Mouse (Mus musculus) heart, embryonic 16.5 days (tissue): Measurements from ENCODE around the gene Gm11084. TPM values are rescaled to one million over a fixed set of nuclear protein-coding genes. Genes with fewer than 3 reads are reported as not detected.

Experiments
- ATAC-seq: fragments of 200-750 bp; cut with Nextera tagmentation; replicated peaks from 2 replicates; pipeline ENCODE4 v1.8.0; 2017; ENCODE audit warnings: moderate number of reproducible peaks; ENCODE audit not compliant: insufficient read depth, low FRiP score; ENCODE audit errors: extremely low read depth
- H3K27ac ChIP-seq: fragments of 300-500 bp; sonication (generic); 2 replicates; pipeline ENCODE4 v1.5.1; 2014; ENCODE audit warnings: mild to moderate bottlenecking, low read length, control low read depth, moderate library complexity
- H3K27me3 ChIP-seq: fragments of 300-500 bp; sonication (generic); 2 replicates; pipeline ENCODE4 v1.6.1; 2014; ENCODE audit warnings: low read length, mixed read lengths; ENCODE audit not compliant: control insufficient read depth, insufficient read depth
- H3K36me3 ChIP-seq: fragments of 300-500 bp; sonication (generic); 2 replicates; pipeline ENCODE4 v1.6.1; 2014; ENCODE audit not compliant: control insufficient read depth, insufficient read depth
- H3K4me1 ChIP-seq: fragments of 300-500 bp; sonication (generic); 2 replicates; pipeline ENCODE4 v1.6.1; 2014; ENCODE audit warnings: low read length, mixed read lengths; ENCODE audit not compliant: control insufficient read depth, insufficient read depth
- H3K4me2 ChIP-seq: fragments of 300-500 bp; sonication (generic); 2 replicates; pipeline ENCODE4 v1.6.1; 2014; ENCODE audit warnings: low read depth, mild to moderate bottlenecking, control low read depth, low read length
- H3K4me3 ChIP-seq: fragments of 300-500 bp; sonication (generic); 2 replicates; pipeline ENCODE4 v1.5.1; 2014; ENCODE audit warnings: mild to moderate bottlenecking, control low read depth, low read length
- H3K9ac ChIP-seq: fragments of 300-500 bp; sonication (generic); 2 replicates; pipeline ENCODE4 v1.6.1; 2014; ENCODE audit warnings: low read length, control low read depth
- H3K9me3 ChIP-seq: fragments of 300-500 bp; sonication (generic); replicated peaks from 2 replicates; pipeline ENCODE4 v1.6.1; 2016; ENCODE audit warnings: low read length; ENCODE audit not compliant: control insufficient read depth
- WGBS: fragments of 180-500 bp; shearing (Covaris S2); extraction: QIAGEN DNeasy Blood & Tissue Kit; methylation state at CpG from one replicate; pipeline ENCODE4 v1.1.7; 2014; 5-methylcytosine and 5-hydroxymethylcytosine counted together
- polyA plus RNA-seq: library from polyadenylated mRNA; unstranded; fragments of >200 nt; fragmentation: Nextera tagmentation; extraction: Ambion mirVana; gene quantifications from 2 replicates; pipeline ENCODE4 v1.2.1, GENCODE M21; 2015

Gene Gm11084
- polyA plus RNA-seq, 1 experiment from 2014 or later, result not detected

GRCm38 (mm10) chr2:72977272-72977671 lies 9.2 kb downstream of the Gm11084 start:
- Histone ChIP-seq H3K9me3 (no peaks in the 10 kb centered on the region), H3K4me3 (peak overlapping the region; percentile 38), H3K36me3 (0 out of 2 replicates have a peak, but pooled peaks cover 3% of the 10 kb centered on the region), H3K4me2 (peak overlapping the region; percentile 61), H3K4me1 (peaks cover 17% of the 10 kb centered on the region), H3K9ac (peak overlapping the region; percentile 30; the same call in 1 of the 2 replicates), H3K27me3 (no peaks in the 10 kb centered on the region), H3K27ac (no peak overlapping the region)
- no peak for ATAC-seq
- WGBS, result 48% methylated on average over 1 of the region's 1 CpGs

DNA sequence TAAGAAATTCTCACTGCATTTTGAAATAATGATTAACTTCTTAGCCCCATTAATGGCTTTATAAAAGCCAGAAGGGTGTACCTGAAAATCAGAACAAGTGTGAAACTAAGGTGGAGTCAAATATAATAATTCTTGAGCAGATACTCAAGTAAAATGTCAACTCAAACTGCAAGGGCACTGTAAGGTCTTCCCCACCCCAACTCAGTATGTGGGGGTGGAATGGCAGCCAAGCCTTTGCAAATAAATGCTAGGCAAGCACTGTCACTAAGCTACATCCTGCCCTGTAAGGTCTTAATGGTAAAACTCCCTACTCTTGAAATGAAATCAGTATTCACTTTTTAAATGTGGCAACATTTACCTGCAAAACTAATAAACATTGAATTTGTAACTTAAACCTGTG lies 10.5 kb downstream of the Gm11084 start:
- peaks cover 14% of the 10 kb centered on the region for H3K4me1 ChIP-seq
- H3K36me3 ChIP-seq, result peaks cover 3% of the 10 kb centered on the region; the same call in 1 of the 2 replicates
- H3K4me2 ChIP-seq, result peak overlapping the region; percentile 10; the same call in 1 of the 2 replicates
- no peaks in the 10 kb centered on the region for H3K27me3 ChIP-seq
- H3K4me3 ChIP-seq, result no peak overlapping the region
- no peak for ATAC-seq
- no peak overlapping the region for H3K9ac ChIP-seq
- no peaks in the 10 kb centered on the region for H3K9me3 ChIP-seq
- no peak overlapping the region for H3K27ac ChIP-seq

DNA sequence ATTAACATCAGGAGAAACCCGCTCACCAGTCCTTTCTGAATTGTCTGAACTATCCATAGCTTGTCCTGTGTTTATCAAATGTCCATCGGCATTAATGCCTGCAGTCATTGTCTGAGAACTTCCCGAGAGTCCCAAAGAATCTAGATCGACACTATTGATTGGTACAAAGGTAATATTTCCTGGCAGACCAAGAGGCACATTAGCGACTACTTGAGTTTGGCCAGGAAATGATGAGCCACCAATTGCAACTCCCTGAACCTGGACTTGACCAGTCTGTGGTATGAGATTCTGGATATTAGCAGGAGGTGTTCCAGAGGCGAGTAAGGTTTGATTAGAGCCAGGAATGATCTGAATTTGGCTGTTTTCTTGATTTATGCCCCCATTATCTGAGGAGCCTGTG lies 15.7 kb downstream of the Gm11084 start:
- no peaks in the 10 kb centered on the region for H3K9me3 ChIP-seq
- H3K9ac ChIP-seq, result no peak overlapping the region
- H3K36me3 ChIP-seq, result peaks cover 17% of the 10 kb centered on the region
- H3K4me2 ChIP-seq, result no peak overlapping the region
- no peaks in the 10 kb centered on the region for H3K27me3 ChIP-seq
- H3K27ac ChIP-seq, result no peak overlapping the region
- peaks cover 4% of the 10 kb centered on the region; the same call in 1 of the 2 replicates for H3K4me1 ChIP-seq
- no peak for ATAC-seq
- H3K4me3 ChIP-seq, result no peak overlapping the region
- WGBS, result 86% methylated on average over 6 of the region's 6 CpGs

- Histone ChIP-seq H3K4me3 (no peak overlapping the region), H3K27me3 (no peaks in the 10 kb centered on the region), H3K4me2 (no peak overlapping the region), H3K36me3 (peaks cover 15% of the 10 kb centered on the region), H3K9ac (no peak overlapping the region), H3K27ac (no peak overlapping the region), H3K4me1 (0 out of 2 replicates have a peak, but pooled peaks cover 2% of the 10 kb centered on the region), H3K9me3 (no peaks in the 10 kb centered on the region)
- WGBS, result 92% methylated on average over 4 of the region's 4 CpGs
- no peak for ATAC-seq
These were observed 16.2 kb downstream of the Gm11084 start for GRCm38 (mm10) chr2:72970302-72970701.

DNA sequence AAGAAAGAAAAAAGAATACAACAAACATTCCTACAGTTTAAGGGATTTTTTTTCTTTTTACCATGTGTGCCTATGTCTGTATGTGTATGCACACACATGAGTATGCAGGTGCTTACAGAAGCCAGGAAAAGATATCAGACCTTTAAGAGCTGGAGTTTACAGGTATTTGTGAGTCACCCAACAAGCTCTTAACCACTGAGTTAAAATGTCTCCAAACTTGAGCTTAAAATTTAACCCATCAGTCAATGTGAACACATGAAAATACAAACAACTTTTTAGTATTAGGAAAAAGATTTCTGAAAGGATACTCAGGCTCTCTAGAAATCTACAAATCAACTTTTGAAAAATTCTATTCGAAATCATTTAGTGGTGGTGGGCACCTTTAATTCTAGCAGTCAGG lies 18.0 kb downstream of the Gm11084 start:
- no peak overlapping the region for H3K4me3 ChIP-seq
- H3K36me3 ChIP-seq, result peaks cover 15% of the 10 kb centered on the region
- H3K27ac ChIP-seq, result no peak overlapping the region
- H3K4me2 ChIP-seq, result no peak overlapping the region
- H3K27me3 ChIP-seq, result no peaks in the 10 kb centered on the region
- no peak overlapping the region for H3K9ac ChIP-seq
- ATAC-seq, result no peak
- 94% methylated on average over 1 of the region's 1 CpGs for WGBS
- H3K4me1 ChIP-seq, result 0 out of 2 replicates have a peak, but pooled peaks cover 2% of the 10 kb centered on the region
- H3K9me3 ChIP-seq, result no peaks in the 10 kb centered on the region

DNA sequence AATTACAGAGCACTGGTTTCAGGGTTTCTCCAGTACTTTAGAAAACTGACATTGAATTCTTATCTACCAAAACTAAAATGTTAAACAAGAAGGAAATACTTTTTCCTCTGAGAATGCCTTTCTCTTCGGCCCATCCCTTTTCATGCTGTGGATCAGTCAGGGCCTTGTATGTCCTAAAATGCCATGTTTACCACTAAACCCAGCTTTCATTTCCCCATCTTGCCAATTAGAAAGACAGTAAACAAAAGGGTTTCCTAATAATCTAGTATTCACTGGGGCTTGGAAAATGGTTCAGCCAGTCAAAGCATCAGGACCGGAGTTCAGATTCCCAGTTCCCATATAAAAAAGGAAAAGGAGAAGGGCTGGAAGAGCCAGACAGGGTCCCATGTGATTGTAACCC lies 21.1 kb downstream of the Gm11084 start:
- Histone ChIP-seq H3K4me2 (no peak overlapping the region), H3K36me3 (peaks cover 19% of the 10 kb centered on the region), H3K4me1 (0 out of 2 replicates have a peak, but pooled peaks cover 2% of the 10 kb centered on the region), H3K27ac (no peak overlapping the region), H3K4me3 (no peak overlapping the region), H3K9ac (no peak overlapping the region), H3K9me3 (no peaks in the 10 kb centered on the region), H3K27me3 (no peaks in the 10 kb centered on the region)
- no peak for ATAC-seq
- WGBS, result 91% methylated on average over 2 of the region's 2 CpGs

GRCm38 (mm10) chr2:72956415-72956814 lies 30.1 kb downstream of the Gm11084 start:
- Histone ChIP-seq H3K27me3 (no peaks in the 10 kb centered on the region), H3K36me3 (peaks cover 18% of the 10 kb centered on the region), H3K9ac (no peak overlapping the region), H3K4me3 (no peak overlapping the region), H3K4me1 (no peaks in the 10 kb centered on the region), H3K4me2 (no peak overlapping the region), H3K9me3 (no peaks in the 10 kb centered on the region), H3K27ac (no peak overlapping the region)
- 92% methylated on average over 3 of the region's 3 CpGs for WGBS
- ATAC-seq, result no peak

- Histone ChIP-seq H3K4me1 (no peaks in the 10 kb centered on the region), H3K9ac (no peak overlapping the region), H3K27ac (no peak overlapping the region), H3K36me3 (peaks cover 25% of the 10 kb centered on the region), H3K4me2 (no peak overlapping the region), H3K27me3 (no peaks in the 10 kb centered on the region), H3K9me3 (no peaks in the 10 kb centered on the region), H3K4me3 (no peak overlapping the region)
- ATAC-seq, result no peak
- 78% methylated on average over 3 of the region's 3 CpGs for WGBS
These were observed 33.5 kb downstream of the Gm11084 start for GRCm38 (mm10) chr2:72952979-72953378.

DNA sequence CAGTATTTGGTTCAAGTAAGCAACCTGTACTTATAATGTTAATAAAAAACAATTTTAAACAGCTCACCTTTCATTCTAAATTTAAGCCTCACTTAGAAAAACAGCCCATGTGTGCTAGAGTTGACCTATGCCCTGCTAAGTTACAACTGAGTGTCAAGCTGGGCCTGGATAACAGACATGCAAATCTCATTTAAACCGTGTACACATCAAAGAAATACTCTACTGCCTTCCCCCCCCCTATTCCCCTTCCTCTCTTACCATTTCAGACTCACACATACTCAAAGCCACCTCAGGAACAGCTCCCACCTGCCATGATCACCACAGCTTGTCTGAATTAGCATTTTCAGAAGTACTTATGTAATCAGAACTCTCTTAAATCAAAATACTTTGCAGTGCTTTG lies 50.6 kb downstream of the Gm11084 start:
- ATAC-seq, result no peak
- Histone ChIP-seq H3K4me2 (no peak overlapping the region), H3K36me3 (peaks cover 17% of the 10 kb centered on the region), H3K9me3 (no peaks in the 10 kb centered on the region), H3K9ac (no peak overlapping the region), H3K4me1 (no peaks in the 10 kb centered on the region), H3K27ac (no peak overlapping the region), H3K4me3 (no peak overlapping the region), H3K27me3 (no peaks in the 10 kb centered on the region)
- 19% methylated on average over 1 of the region's 1 CpGs for WGBS
